Mouse (Mus musculus) colon, adult 2 months (tissue): ENCODE data around the gene Fbxl8. TPM values are rescaled to one million over a fixed set of nuclear protein-coding genes. Genes with fewer than 3 reads are reported as not detected.

ENCODE experiments used
- polyA plus RNA-seq: library from polyadenylated mRNA; depleted of rRNA; stranded (reverse); fragments of >200 nt; gene quantifications from 2 replicates; pipeline ENCODE4 v1.2.3, GENCODE M21; 2012; rRNA removed

Gene Fbxl8
- polyA plus RNA-seq: 32.7 and 38.4 TPM in 2 replicates

GRCm38 (mm10) chr8:105264024-105264982, at the start of gene Fbxl8, which contains the start of gene Tradd:
Fbxl8 (plus strand) TSS chr8:105264648.
Tradd (minus strand) TSS chr8:105264609.

GRCm38 (mm10) chr8:105224413-105225271, 39.8 kb upstream of the Fbxl8 start, which contains the start of gene D230025D16Rik:
D230025D16Rik (plus strand) TSS chr8:105225145.

GRCm38 (mm10) chr8:105254966-105255350, 9.5 kb upstream of the Fbxl8 start, which contains the start of gene B3gnt9:
B3gnt9 (minus strand) TSS chr8:105255153.

GRCm38 (mm10) chr8:105269461-105269947, 5.1 kb downstream of the Fbxl8 start, which contains the start of gene Hsf4:
Hsf4 (plus strand) TSS chr8:105269801.

GRCm38 (mm10) chr8:105275840-105276239, 11.4 kb downstream of the Fbxl8 start, which contains the start of gene Nol3:
Nol3 (plus strand) TSS chr8:105276140.

GRCm38 (mm10) chr8:105289805-105290460, 25.5 kb downstream of the Fbxl8 start, which contains the start of gene 4931428F04Rik:
4931428F04Rik (minus strand) TSS chr8:105289864.

GRCm38 (mm10) chr8:105295895-105296573, 31.6 kb downstream of the Fbxl8 start, which contains the start of gene Exoc3l:
Exoc3l (minus strand) TSS chr8:105296101.

GRCm38 (mm10) chr8:105297511-105298192, 33.2 kb downstream of the Fbxl8 start, which contains the start of gene E2f4:
E2f4 (plus strand) TSS chr8:105297663.

GRCm38 (mm10) chr8:105305211-105306145, 41.0 kb downstream of the Fbxl8 start, which contains the start of gene Elmo3:
Elmo3 (plus strand) TSS chr8:105305601.

Other genes starting within 250 kb of the Fbxl8 start
- not detected in 2 replicates for gene Ces3a, start 216.0 kb upstream of the Fbxl8 start, polyA plus RNA-seq
- 0.07 TPM in 1 of 2 replicates, not detected in the other for gene Ces3b, start 180.9 kb upstream of the Fbxl8 start, polyA plus RNA-seq
- not detected in 2 replicates for gene Ces4a, start 132.8 kb upstream of the Fbxl8 start, polyA plus RNA-seq
- 6.9 and 10.0 TPM in 2 replicates for gene Cbfb, start 94.0 kb upstream of the Fbxl8 start, polyA plus RNA-seq
- 14.8 and 16.9 TPM in 2 replicates for gene D230025D16Rik, start 39.5 kb upstream of the Fbxl8 start, polyA plus RNA-seq
- gene B3gnt9, start 9.5 kb upstream of the Fbxl8 start, polyA plus RNA-seq: 35.2 and 44.8 TPM in 2 replicates
- gene Tradd, start within 50 bp of the Fbxl8 start, polyA plus RNA-seq: 129 and 138 TPM in 2 replicates
- 2.5 and 2.8 TPM in 2 replicates for gene Hsf4, start 5.2 kb downstream of the Fbxl8 start, polyA plus RNA-seq
- gene Nol3, start 11.5 kb downstream of the Fbxl8 start, polyA plus RNA-seq: 3.5 and 4.6 TPM in 2 replicates
- 4.0 TPM in 2 replicates for gene 4931428F04Rik, start 25.2 kb downstream of the Fbxl8 start, polyA plus RNA-seq
- gene Exoc3l, start 31.5 kb downstream of the Fbxl8 start, polyA plus RNA-seq: 2.5 and 4.1 TPM in 2 replicates
- gene E2f4, start 33.0 kb downstream of the Fbxl8 start, polyA plus RNA-seq: 125 and 134 TPM in 2 replicates
- gene Elmo3, start 41.0 kb downstream of the Fbxl8 start, polyA plus RNA-seq: 87.8 and 103 TPM in 2 replicates
- gene Lrrc29, start 61.6 kb downstream of the Fbxl8 start, polyA plus RNA-seq: 7.6 and 9.6 TPM in 2 replicates
- 89.6 and 121 TPM in 2 replicates for gene Tmem208, start 61.7 kb downstream of the Fbxl8 start, polyA plus RNA-seq
- gene Fhod1, start 83.3 kb downstream of the Fbxl8 start, polyA plus RNA-seq: 40.7 and 41.1 TPM in 2 replicates
- gene Slc9a5, start 84.2 kb downstream of the Fbxl8 start, polyA plus RNA-seq: 9.1 and 11.1 TPM in 2 replicates
- gene Plekhg4, start 108.6 kb downstream of the Fbxl8 start, polyA plus RNA-seq: 0.37 and 0.56 TPM in 2 replicates
- 0.05 TPM in 1 of 2 replicates, not detected in the other for gene Kctd19, start 148.9 kb downstream of the Fbxl8 start, polyA plus RNA-seq
- 0.16 and 0.56 TPM in 2 replicates for gene Lrrc36, start 148.9 kb downstream of the Fbxl8 start, polyA plus RNA-seq
- 319 and 403 TPM in 2 replicates for gene Tppp3, start 206.9 kb downstream of the Fbxl8 start, polyA plus RNA-seq
- 52.7 and 54.0 TPM in 2 replicates for gene Zdhhc1, start 232.3 kb downstream of the Fbxl8 start, polyA plus RNA-seq